Mouse (Mus musculus): ENCODE data around the gene Erbb4.

DNA sequence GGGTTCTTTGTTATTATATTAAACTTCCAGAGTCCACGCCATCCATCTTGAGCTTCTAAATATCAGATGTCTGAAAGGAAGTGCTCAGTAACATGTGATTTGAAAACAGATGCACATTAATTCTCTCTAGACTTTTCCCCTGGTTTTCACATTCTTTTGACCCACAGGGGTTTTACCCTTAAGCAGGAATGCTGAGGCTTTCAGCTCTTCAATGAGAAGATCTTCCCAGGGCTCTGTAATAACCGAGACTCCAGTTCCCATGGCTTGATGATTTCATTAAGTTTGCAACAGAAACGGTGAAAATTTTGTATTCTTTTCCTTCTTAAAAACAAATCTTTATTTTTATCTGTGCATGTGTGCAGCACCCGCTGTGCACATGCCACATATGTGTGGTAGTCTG lies 1051.4 kb downstream of the Erbb4 start:
- no peak for TF ChIP-seq CTCF (IDR thresholded peaks at IDR 0.05; ENCODE audit: insufficient read depth, low read length)
- no peak for TF ChIP-seq POLR2A (IDR thresholded peaks at IDR 0.05; ENCODE audit: borderline replicate concordance, extremely low read depth, low read depth, low read length)
